ENCODE assay signal across 24 mouse cellular contexts in the genomic region with DNA sequence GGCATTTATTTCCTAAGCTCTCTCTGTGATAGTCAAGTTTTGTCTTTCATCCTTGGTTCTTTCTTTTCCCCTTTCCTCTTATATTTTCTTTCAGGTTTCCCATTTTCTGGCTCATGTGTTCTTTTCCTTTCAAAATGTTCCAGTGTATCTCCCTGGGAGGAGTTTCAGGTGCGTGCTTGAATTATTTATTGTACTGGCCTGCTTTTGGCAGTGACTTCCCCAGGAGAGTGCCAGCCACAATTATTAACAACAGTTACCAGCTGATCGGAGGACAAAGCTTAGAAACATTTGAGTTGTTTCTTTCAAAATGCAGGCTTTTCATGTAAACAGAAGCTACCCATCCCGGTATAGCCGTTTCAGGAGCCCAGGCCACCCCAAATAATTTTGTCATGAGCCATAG.
DNase-seq lines count a peak whose midpoint lies in the region; ATAC-seq and TF ChIP-seq lines count a peak whose summit lies in the region.
"Had no signal": no experiment of that assay in that cellular context is flagged by ENCODE, and none has a peak within 500 bp of the region (broad histone marks: within the 10 kb centered on the region; RNA-seq: fewer than 3 reads in every experiment).

No protein-coding gene starts in this region.

- no peaks in the 10 kb centered on the region for H3K27me3 ChIP-seq in heart, embryonic 10.5 days (ENCODE audit: insufficient read depth, poor library complexity, severe bottlenecking)
- H3K27me3 ChIP-seq in liver, adult 2 months (ENCODE audit: control insufficient read depth, insufficient read depth, low read length): no peaks in the 10 kb centered on the region
- H3K27me3 ChIP-seq in liver, postnatal 0 days (ENCODE audit: insufficient read depth, low read length): no peaks in the 10 kb centered on the region
- H3K27me3 ChIP-seq: CH12.LX; embryonic facial prominence, embryonic 12.5 days; forebrain, embryonic 13.5 days; forebrain, embryonic 15.5 days; Patski had no signal

- peaks cover 9% of the 10 kb centered on the region; the same call in 1 of the 2 replicates for H3K4me1 ChIP-seq in heart, embryonic 10.5 days
- no peaks in the 10 kb centered on the region for H3K4me1 ChIP-seq in liver, adult 2 months (ENCODE audit: control insufficient read depth, insufficient read depth, low read length)
- H3K4me1 ChIP-seq in liver, postnatal 0 days (ENCODE audit: insufficient read depth): peaks cover 7% of the 10 kb centered on the region; the same call in 1 of the 2 replicates
- H3K4me1 ChIP-seq: embryonic facial prominence, embryonic 10.5 days; embryonic facial prominence, embryonic 12.5 days; forebrain, embryonic 13.5 days had no signal

- no peak overlapping the region for H3K9ac ChIP-seq in liver, adult 2 months (ENCODE audit: low read depth, low read length)
- no peak overlapping the region for H3K9ac ChIP-seq in liver, postnatal 0 days (replicated peaks)
- H3K9ac ChIP-seq: embryonic facial prominence, embryonic 12.5 days; forebrain, embryonic 13.5 days; forebrain, embryonic 15.5 days had no signal

- TF ChIP-seq EP300 in liver, postnatal 0 days (IDR thresholded peaks at IDR 0.05; ENCODE audit: low read depth): no peak

- intact Hi-C loops in heart, postnatal 14 days (cut with DNase I): no loop called here

- ATAC-seq in liver, postnatal 0 days: no peak
- ATAC-seq: activated CD4-positive, CD25-positive, alpha-beta regulatory T cell, adult 4 months; CD4-positive, CD25-positive, alpha-beta regulatory T cell, adult 4 months; forebrain, embryonic 13.5 days; forebrain, embryonic 15.5 days; Patski had no signal

- TF ChIP-seq POLR2A in liver, adult 2 months (IDR thresholded peaks at IDR 0.05; ENCODE audit: extremely low read depth, insufficient read depth, low read length): no peak

- TF ChIP-seq CTCF in liver, adult 2 months (IDR thresholded peaks at IDR 0.05; ENCODE audit: low read depth, low read length): no peak
- no peak for TF ChIP-seq CTCF in liver, postnatal 0 days (IDR thresholded peaks at IDR 0.05; ENCODE audit: low read depth)

- 87% methylated on average over 4 of the region's 4 CpGs for WGBS in heart, embryonic 10.5 days
- WGBS in liver, adult 2 months: 58% methylated on average over 4 of the region's 4 CpGs
- 78% methylated on average over 4 of the region's 4 CpGs for WGBS in liver, postnatal 0 days (ENCODE audit: insufficient replicate concordance)

- H3K4me3 ChIP-seq in heart, embryonic 10.5 days: no peak overlapping the region
- H3K4me3 ChIP-seq in liver, adult 2 months (ENCODE audit: insufficient read depth, low read depth, low read length): no peak overlapping the region
- no peak overlapping the region for H3K4me3 ChIP-seq in liver, postnatal 0 days (ENCODE audit: low read depth, low read length)
- H3K4me3 ChIP-seq: embryonic facial prominence, embryonic 10.5 days; embryonic facial prominence, embryonic 12.5 days; forebrain, embryonic 13.5 days; forebrain, embryonic 15.5 days had no signal

- H3K9me3 ChIP-seq in heart, embryonic 10.5 days: no peaks in the 10 kb centered on the region
- no peaks in the 10 kb centered on the region for H3K9me3 ChIP-seq in liver, postnatal 0 days (ENCODE audit: low read length)
- H3K9me3 ChIP-seq: embryonic facial prominence, embryonic 10.5 days; embryonic facial prominence, embryonic 12.5 days; forebrain, embryonic 13.5 days; forebrain, embryonic 15.5 days; G1E had no signal

- no peak overlapping the region for H3K4me2 ChIP-seq in liver, postnatal 0 days (ENCODE audit: low read depth, low read length)
- H3K4me2 ChIP-seq: embryonic facial prominence, embryonic 12.5 days; forebrain, embryonic 13.5 days; forebrain, embryonic 15.5 days had no signal

- DNase-seq in heart, embryonic 10.5 days (ENCODE audit: low spot score): peak; percentile 28
- DNase-seq in heart, postnatal 14 days: no peak
- peak; percentile 60 for DNase-seq in kidney, adult 9 months
- DNase-seq in kidney, postnatal 4 days: no peak
- DNase-seq in liver, adult 2 months (ENCODE audit: extremely low read depth, low read depth, low spot score): peak; percentile 35
- DNase-seq in liver, postnatal 0 days: no peak
- DNase-seq: adrenal gland, adult 8-10 months; adrenal gland, postnatal 14 days; adrenal gland, postnatal 36 days; B cell, adult 2 months; cerebellum, adult 11-12 months; cerebellum, adult 2 months; cerebellum, adult 9-10 months; cerebellum, postnatal 10 days; cerebellum, postnatal 25 days had no signal

- H3K36me3 ChIP-seq in heart, embryonic 10.5 days: no peaks in the 10 kb centered on the region
- H3K36me3 ChIP-seq in liver, adult 2 months (ENCODE audit: control insufficient read depth, insufficient read depth, low read length): no peaks in the 10 kb centered on the region
- no peaks in the 10 kb centered on the region for H3K36me3 ChIP-seq in liver, postnatal 0 days (replicated peaks; ENCODE audit: insufficient read depth, low read length)
- H3K36me3 ChIP-seq: embryonic facial prominence, embryonic 10.5 days; embryonic facial prominence, embryonic 12.5 days; forebrain, embryonic 15.5 days; G1E had no signal

- no peaks in the 10 kb centered on the region for H3K79me2 ChIP-seq in liver, adult 2 months (ENCODE audit: control insufficient read depth, insufficient read depth, low read length)

- H3K27ac ChIP-seq in heart, embryonic 10.5 days: no peak overlapping the region
- H3K27ac ChIP-seq in liver, adult 2 months (replicated peaks; ENCODE audit: insufficient read depth, low read depth, low read length): no peak overlapping the region
- H3K27ac ChIP-seq in liver, postnatal 0 days (ENCODE audit: low read depth): no peak overlapping the region
- H3K27ac ChIP-seq: embryonic facial prominence, embryonic 10.5 days; embryonic facial prominence, embryonic 12.5 days; forebrain, embryonic 13.5 days; forebrain, embryonic 15.5 days had no signal

Comparison
In these comparisons a context has a peak if more than half of its experiments do, and no peak if none do; other contexts are left out.
1. DNase-seq: peak in heart, embryonic 10.5 days (single experiment), kidney, adult 9 months (single experiment) and liver, adult 2 months (single experiment); none in heart, postnatal 14 days (0 of 2), kidney, postnatal 4 days (0 of 2) and liver, postnatal 0 days (single experiment).